Comparison of ENCODE assay signal across 8 mouse cellular contexts in the genomic region with DNA sequence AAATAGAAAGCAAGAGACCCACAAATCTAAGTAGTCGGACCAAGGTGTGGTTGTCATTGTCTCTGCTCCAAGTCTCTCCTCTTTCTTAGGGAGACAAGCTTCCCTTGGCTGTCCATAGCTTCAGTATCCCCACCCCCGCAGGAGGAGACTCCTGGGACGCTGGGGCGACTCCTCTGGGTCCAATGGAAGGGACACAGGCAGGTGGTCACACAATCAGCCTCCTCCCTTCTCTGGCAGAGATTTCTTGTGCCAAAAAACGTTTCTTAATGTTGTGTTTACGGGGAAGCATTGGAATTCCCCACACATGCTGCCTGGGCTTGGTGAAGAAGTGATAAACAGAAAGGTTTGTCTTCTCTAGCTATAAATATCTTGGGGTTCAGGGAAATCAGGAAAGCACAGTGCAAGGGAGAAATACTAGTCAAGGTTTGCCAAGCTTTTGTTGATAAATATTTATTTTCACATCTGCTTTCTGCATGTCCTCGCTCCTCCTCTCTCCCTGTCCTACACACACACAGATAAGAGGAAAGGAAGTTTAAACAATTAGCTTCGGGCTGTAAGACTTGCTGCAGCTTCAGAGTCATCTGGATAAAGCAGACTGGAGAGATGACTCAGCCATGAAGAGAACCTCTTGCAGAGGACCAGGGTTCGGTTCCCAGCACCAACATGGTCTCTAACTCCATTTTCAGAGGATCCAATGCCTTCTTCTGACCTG. TPM values are rescaled to one million over a fixed set of nuclear protein-coding genes. Genes with fewer than 3 reads are reported as not detected.
DNase-seq lines count a peak whose midpoint lies in the region; ATAC-seq and TF ChIP-seq lines count a peak whose summit lies in the region.

No protein-coding gene starts in this region.

- peak; percentile 22; the same call in 1 of the 2 replicates for ATAC-seq in neural tube, embryonic 12.5 days (ENCODE audit: low FRiP score, low read depth)
- no peak for ATAC-seq in heart, embryonic 15.5 days (replicated peaks; ENCODE audit: insufficient number of reproducible peaks, insufficient read depth, low FRiP score, low read depth)
- no peak for ATAC-seq in midbrain, postnatal 0 days (ENCODE audit: low FRiP score)
- ATAC-seq in monocyte, adult 5-6 weeks (replicated peaks; ENCODE audit: insufficient number of reproducible peaks, low FRiP score, low TSS enrichment, poor library complexity, severe bottlenecking): no peak

- no peak overlapping the region for H3K27ac ChIP-seq in neural tube, embryonic 12.5 days
- peak overlapping the region; percentile 66 for H3K27ac ChIP-seq in heart, embryonic 15.5 days
- peak overlapping the region; percentile 32; the same call in 1 of the 2 replicates for H3K27ac ChIP-seq in midbrain, postnatal 0 days (ENCODE audit: low read depth, low read length)

- no peaks in the 10 kb centered on the region; the same call in none of the 2 replicates for H3K27me3 ChIP-seq in neural tube, embryonic 12.5 days (replicated peaks)
- no peaks in the 10 kb centered on the region for H3K27me3 ChIP-seq in heart, embryonic 15.5 days
- no peaks in the 10 kb centered on the region for H3K27me3 ChIP-seq in midbrain, postnatal 0 days (ENCODE audit: insufficient read depth, low read length)

- H3K36me3 ChIP-seq in neural tube, embryonic 12.5 days: no peaks in the 10 kb centered on the region
- no peaks in the 10 kb centered on the region for H3K36me3 ChIP-seq in heart, embryonic 15.5 days
- H3K36me3 ChIP-seq in midbrain, postnatal 0 days (ENCODE audit: insufficient read depth, low read length): no peaks in the 10 kb centered on the region

- TF ChIP-seq CTCF in midbrain, postnatal 0 days (IDR thresholded peaks at IDR 0.05): no peak

- no peak for DNase-seq in neural tube, embryonic 10.5 days (ENCODE audit: extremely low spot score, low spot score)
- peak; percentile 30 for DNase-seq in kidney, postnatal 10 days
- no peak for DNase-seq in midbrain, postnatal 0 days (ENCODE audit: low spot score)
- no peak for DNase-seq in left cerebral cortex, adult 9 months (ENCODE audit: low spot score in 2 of 2)
- DNase-seq in urinary bladder, adult 2 months (ENCODE audit: low spot score): no peak

- no peak overlapping the region for H3K9ac ChIP-seq in neural tube, embryonic 12.5 days
- no peak overlapping the region for H3K9ac ChIP-seq in heart, embryonic 15.5 days
- H3K9ac ChIP-seq in midbrain, postnatal 0 days (replicated peaks; ENCODE audit: low read length, poor library complexity, severe bottlenecking): no peak overlapping the region

- 49% methylated on average over 9 of the region's 9 CpGs for WGBS in neural tube, embryonic 12.5 days
- WGBS in heart, embryonic 15.5 days: 34% methylated on average over 9 of the region's 9 CpGs
- WGBS in midbrain, postnatal 0 days: 44% methylated on average over 9 of the region's 9 CpGs

- H3K4me3 ChIP-seq in neural tube, embryonic 12.5 days: no peak overlapping the region
- peak overlapping the region; percentile 16 for H3K4me3 ChIP-seq in heart, embryonic 15.5 days
- 0 out of 2 replicates have a peak overlapping the region, but pooled peaks have one; percentile 7 for H3K4me3 ChIP-seq in midbrain, postnatal 0 days (ENCODE audit: low read depth, low read length)

- no peaks in the 10 kb centered on the region for H3K9me3 ChIP-seq in neural tube, embryonic 12.5 days
- no peaks in the 10 kb centered on the region for H3K9me3 ChIP-seq in heart, embryonic 15.5 days (replicated peaks)
- no peaks in the 10 kb centered on the region for H3K9me3 ChIP-seq in midbrain, postnatal 0 days (ENCODE audit: low read length)

- peak overlapping the region; percentile 46 for H3K4me2 ChIP-seq in neural tube, embryonic 12.5 days (replicated peaks)
- peak overlapping the region; percentile 62 for H3K4me2 ChIP-seq in heart, embryonic 15.5 days
- peak overlapping the region; percentile 32 for H3K4me2 ChIP-seq in midbrain, postnatal 0 days (ENCODE audit: low read depth, low read length, poor library complexity, severe bottlenecking)

- H3K4me1 ChIP-seq in neural tube, embryonic 12.5 days: 0 out of 2 replicates have a peak, but pooled peaks cover 7% of the 10 kb centered on the region
- peaks cover 16% of the 10 kb centered on the region for H3K4me1 ChIP-seq in heart, embryonic 15.5 days (replicated peaks)
- H3K4me1 ChIP-seq in midbrain, postnatal 0 days (ENCODE audit: insufficient read depth, low read length): peaks cover 5% of the 10 kb centered on the region; the same call in 1 of the 2 replicates

RNA-seq across cellular contexts. Expression of a gene that starts 34.5 kb away (rescaled TPM):
- 2.7 and 3.1 TPM in 2 replicates for polyA plus RNA-seq in neural tube, embryonic 12.5 days (2016; fragmentation: Nextera tagmentation; extraction: Ambion mirVana)
- 3.0 and 3.2 TPM in 2 replicates for polyA plus RNA-seq in heart, embryonic 15.5 days (2015; fragmentation: Nextera tagmentation; extraction: Ambion mirVana)
- 13.3 and 15.7 TPM in 2 replicates for total RNA-seq in midbrain, postnatal 0 days (2014; rRNA removed)
- 17.5 and 17.8 TPM in 2 replicates for polyA plus RNA-seq in midbrain, postnatal 0 days (2015; fragmentation: Nextera tagmentation; extraction: Ambion mirVana)
- polyA plus RNA-seq in urinary bladder, adult 2 months (2012; rRNA removed): 5.0 and 6.5 TPM in 2 replicates
- 24.7 to 61.8 TPM (median 41.2 TPM) in 3 replicates for total RNA-seq in monocyte, adult 5-6 weeks (2017)
